Mouse (Mus musculus) adrenal gland, postnatal 10 days (tissue): ENCODE data around the gene Elfn2. TPM values are rescaled to one million over a fixed set of nuclear protein-coding genes. Genes with fewer than 3 reads are reported as not detected.

Experiments
- total RNA-seq, 2 experiments: library from RNA; stranded (reverse); gene quantifications; 2 replicates each; pipeline ENCODE4 v1.2.3; 2021

The Elfn2 gene
- total RNA-seq, 2 experiments from 2014 or later: 2.5 to 2.9 TPM

Other genes with a start within 250 kb of the Elfn2 start
- gene Il2rb, start 223.5 kb downstream of the Elfn2 start, total RNA-seq: 1 to 10 TPM; 1.9 TPM
- 10 to 100 TPM; 58.9 to 63.4 TPM for gene C1qtnf6, start 187.4 kb downstream of the Elfn2 start, total RNA-seq
- under 1 TPM; 0.39 to 0.42 TPM for gene Sstr3, start 174.1 kb downstream of the Elfn2 start, total RNA-seq
- gene Rac2, start 146.0 kb downstream of the Elfn2 start, total RNA-seq: 10 to 100 TPM; 21.3 to 27.1 TPM
- gene Cyth4, start 121.7 kb downstream of the Elfn2 start, total RNA-seq: 1 to 10 TPM; 7.0 to 9.9 TPM
- 10 to 100 TPM; 15.5 to 17.7 TPM for gene Mfng, start 54.7 kb upstream of the Elfn2 start, total RNA-seq
- 10 to 100 TPM; 12.0 to 12.4 TPM for gene Card10, start 84.3 kb upstream of the Elfn2 start, total RNA-seq
- 10 to 100 TPM; 40.9 to 48.6 TPM for gene Cdc42ep1, start 123.9 kb upstream of the Elfn2 start, total RNA-seq
- 1 to 10 TPM; 1.8 to 5.1 TPM for gene Lgals2, start 136.8 kb upstream of the Elfn2 start, total RNA-seq
- 10 to 100 TPM; 48.8 to 50.6 TPM for gene Gga1, start 158.4 kb upstream of the Elfn2 start, total RNA-seq
- not detected for gene Gm49510, start 180.9 kb upstream of the Elfn2 start, total RNA-seq
- gene Sh3bp1, start 181.0 kb upstream of the Elfn2 start, total RNA-seq: 10 to 100 TPM; 11.7 to 17.1 TPM
- 1 to 10 TPM; 5.2 to 6.1 TPM for gene Pdxp, start 195.1 kb upstream of the Elfn2 start, total RNA-seq
- gene Lgals1, start 208.0 kb upstream of the Elfn2 start, total RNA-seq: 100 to 1,000 TPM; 601 to 606 TPM
- gene Nol12, start 216.2 kb upstream of the Elfn2 start, total RNA-seq: 10 to 100 TPM; 34.4 to 35.2 TPM
- 10 to 100 TPM; 87.8 to 88.2 TPM for gene Triobp, start 229.0 kb upstream of the Elfn2 start, total RNA-seq